Mouse (Mus musculus) forebrain, embryonic 11.5 days (tissue): ENCODE data around the gene Fam126a. TPM values are rescaled to one million over a fixed set of nuclear protein-coding genes. Genes with fewer than 3 reads are reported as not detected.

ENCODE experiments used
- ATAC-seq: fragments of 200-750 bp; cut with Nextera tagmentation; replicated peaks from 2 replicates; pipeline ENCODE4 v1.8.0; 2017; ENCODE audit warnings: moderate TSS enrichment; ENCODE audit not compliant: low FRiP score
- DNase-seq: peaks from one replicate; pipeline ENCODE4 v3.0.0-alpha.2; 2017; ENCODE audit warnings: low spot score
- H3K27ac ChIP-seq: fragments of 300-500 bp; sonication (generic); 2 replicates; pipeline ENCODE4 v1.5.1; 2014; ENCODE audit warnings: low read depth, low read length
- H3K27me3 ChIP-seq: fragments of 300-500 bp; sonication (generic); 2 replicates; pipeline ENCODE4 v1.6.1; 2014; ENCODE audit warnings: mild to moderate bottlenecking, low read length, mixed read lengths; ENCODE audit not compliant: control insufficient read depth, insufficient read depth
- H3K36me3 ChIP-seq: fragments of 300-500 bp; sonication (generic); 2 replicates; pipeline ENCODE4 v1.6.1; 2014; ENCODE audit warnings: mild to moderate bottlenecking, low read length, moderate library complexity, mixed read lengths; ENCODE audit not compliant: control insufficient read depth, insufficient read depth
- H3K4me1 ChIP-seq: fragments of 300-500 bp; sonication (generic); replicated peaks from 2 replicates; pipeline ENCODE4 v1.6.1; 2014; ENCODE audit warnings: low read length, mixed read lengths; ENCODE audit not compliant: control insufficient read depth, insufficient read depth
- H3K4me2 ChIP-seq: fragments of 300-500 bp; sonication (generic); 2 replicates; pipeline ENCODE4 v1.6.1; 2014; ENCODE audit warnings: low read depth, mild to moderate bottlenecking, low read length, moderate library complexity, mixed read lengths; ENCODE audit not compliant: severe bottlenecking
- H3K4me3 ChIP-seq: fragments of 300-500 bp; sonication (generic); 2 replicates; pipeline ENCODE4 v1.5.1; 2014; ENCODE audit warnings: low read depth, low read length
- H3K9ac ChIP-seq: fragments of 300-500 bp; sonication (generic); 2 replicates; pipeline ENCODE4 v1.6.1; 2014; ENCODE audit warnings: low read length
- H3K9me3 ChIP-seq: fragments of 300-500 bp; sonication (generic); 2 replicates; pipeline ENCODE4 v1.6.1; 2016; ENCODE audit warnings: low read length, mixed read lengths; ENCODE audit not compliant: control insufficient read depth
- WGBS: fragments of 180-500 bp; shearing (Covaris S2); extraction: QIAGEN DNeasy Blood & Tissue Kit; methylation state at CpG from one replicate; pipeline ENCODE4 v1.1.7; 2014; 5-methylcytosine and 5-hydroxymethylcytosine counted together
- polyA plus RNA-seq: library from polyadenylated mRNA; unstranded; fragments of >200 nt; fragmentation: Nextera tagmentation; extraction: Ambion mirVana; gene quantifications from 2 replicates; pipeline ENCODE4 v1.2.1, GENCODE M21; 2014

The Fam126a gene
- polyA plus RNA-seq, 1 experiment from 2014 or later: 44.8 TPM

DNA sequence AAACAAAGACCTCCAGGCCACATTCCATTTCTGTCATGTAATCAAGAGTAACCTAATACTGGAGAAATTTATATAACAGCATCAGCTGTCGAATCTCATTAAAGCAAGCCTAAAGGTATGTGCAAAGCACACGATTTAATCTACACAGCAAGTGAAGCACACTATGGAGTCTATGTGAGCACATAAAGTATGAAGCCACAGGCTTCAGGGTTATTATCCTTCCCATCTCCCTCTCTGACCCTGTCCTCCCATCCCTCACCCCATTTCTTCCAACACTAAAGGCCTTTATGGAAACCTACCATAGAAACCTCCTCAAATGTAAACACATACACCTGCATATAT, 37.0 kb downstream of the Fam126a start:
- no peak for ATAC-seq
- Histone ChIP-seq H3K9ac (no peak overlapping the region; the same call in 1 of the 2 replicates), H3K4me2 (no peak overlapping the region; the same call in 1 of the 2 replicates), H3K36me3 (no peaks in the 10 kb centered on the region), H3K4me1 (peaks cover 14% of the 10 kb centered on the region), H3K27ac (peak overlapping the region; percentile 71), H3K4me3 (no peak overlapping the region), H3K9me3 (no peaks in the 10 kb centered on the region), H3K27me3 (no peaks in the 10 kb centered on the region)
- 26% methylated on average over 2 of the region's 2 CpGs for WGBS
- no peak for DNase-seq

DNA sequence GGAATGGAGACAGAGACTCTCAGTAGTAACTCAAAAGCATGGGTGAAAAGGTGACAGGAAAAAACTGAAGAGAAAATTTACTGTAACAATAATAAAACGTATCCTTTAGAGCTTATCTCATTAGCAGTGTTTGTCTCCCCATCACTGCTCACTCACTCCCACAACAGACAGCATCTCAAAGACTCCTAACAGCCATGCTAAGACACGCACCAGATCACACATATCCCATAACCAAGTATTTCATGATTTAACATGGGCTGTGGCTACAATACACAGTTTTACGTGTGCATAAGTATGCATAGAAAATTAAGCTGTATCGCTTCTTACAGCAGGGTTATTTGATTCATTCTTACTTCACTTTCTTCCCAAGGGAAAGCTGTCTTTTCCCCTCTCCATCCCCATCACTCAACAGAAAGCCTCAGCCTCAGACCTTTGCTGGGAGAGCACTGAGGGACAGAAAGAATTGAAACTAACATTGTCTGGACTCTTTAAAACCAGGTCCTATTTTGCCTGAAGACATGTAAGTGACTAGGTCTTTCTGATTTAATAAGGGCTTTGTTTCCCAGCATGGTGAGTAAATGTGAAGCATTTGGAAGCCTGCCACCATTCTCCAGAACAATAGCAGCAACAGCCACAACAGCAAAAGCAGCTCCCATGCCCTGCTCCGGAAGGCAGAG, 37.5 kb downstream of the Fam126a start:
- H3K4me1 ChIP-seq: peaks cover 14% of the 10 kb centered on the region
- H3K27me3 ChIP-seq: no peaks in the 10 kb centered on the region
- WGBS: 49% methylated on average over 5 of the region's 5 CpGs
- no peaks in the 10 kb centered on the region for H3K9me3 ChIP-seq
- peak; percentile 59 for DNase-seq
- H3K36me3 ChIP-seq: no peaks in the 10 kb centered on the region
- peak overlapping the region; percentile 71 for H3K27ac ChIP-seq
- no peak overlapping the region for H3K4me3 ChIP-seq
- no peak overlapping the region; the same call in 1 of the 2 replicates for H3K4me2 ChIP-seq
- H3K9ac ChIP-seq: no peak overlapping the region; the same call in 1 of the 2 replicates
- peak; percentile 77 for ATAC-seq

DNA sequence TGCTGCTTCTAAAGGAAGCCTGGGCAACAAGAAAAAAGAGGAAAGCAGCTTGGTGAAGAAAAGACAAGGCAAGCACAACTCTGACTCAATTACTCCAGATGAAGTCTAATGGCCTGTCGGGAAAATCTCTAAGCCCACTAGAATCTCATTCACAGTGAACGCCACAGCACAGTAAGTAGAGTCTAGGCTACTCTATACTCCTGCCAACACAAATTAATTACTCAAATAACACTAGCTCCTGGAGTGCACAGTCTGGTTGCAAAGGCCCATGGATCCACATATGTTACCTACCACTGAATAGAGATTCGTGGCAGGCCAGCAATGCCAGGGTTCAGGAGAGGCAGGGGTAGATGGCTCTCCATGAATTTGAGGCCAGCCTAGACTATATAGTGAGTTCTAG, 40.5 kb downstream of the Fam126a start:
- Histone ChIP-seq H3K9ac (no peak overlapping the region), H3K4me1 (peaks cover 14% of the 10 kb centered on the region), H3K36me3 (no peaks in the 10 kb centered on the region), H3K4me2 (no peak overlapping the region), H3K27me3 (no peaks in the 10 kb centered on the region), H3K9me3 (no peaks in the 10 kb centered on the region), H3K27ac (no peak overlapping the region), H3K4me3 (no peak overlapping the region)
- 79% methylated on average over 3 of the region's 3 CpGs for WGBS
- ATAC-seq: no peak
- no peak for DNase-seq

DNA sequence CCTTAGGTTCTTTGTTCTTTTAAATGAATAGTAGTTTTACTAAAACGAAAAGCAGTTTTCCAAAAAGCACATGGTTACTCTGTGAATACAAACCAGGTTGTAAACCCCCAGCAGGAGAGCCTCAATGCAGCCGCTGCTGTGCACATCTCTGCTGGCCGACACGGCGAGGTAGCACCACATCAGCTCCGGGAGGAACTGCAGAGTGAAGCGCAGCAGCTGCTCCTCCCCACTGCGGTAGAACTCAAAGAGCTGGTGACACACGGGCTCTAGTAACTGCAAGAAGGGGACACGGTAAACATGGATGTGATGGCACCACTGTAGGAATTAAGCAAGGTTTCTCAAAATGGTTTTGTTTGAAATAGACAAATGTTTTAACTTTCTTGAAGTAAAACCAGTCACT, 42.7 kb downstream of the Fam126a start:
- Histone ChIP-seq H3K27me3 (no peaks in the 10 kb centered on the region), H3K36me3 (no peaks in the 10 kb centered on the region), H3K4me3 (no peak overlapping the region), H3K9ac (no peak overlapping the region), H3K4me2 (no peak overlapping the region), H3K27ac (no peak overlapping the region), H3K9me3 (no peaks in the 10 kb centered on the region), H3K4me1 (peaks cover 5% of the 10 kb centered on the region; the same call in 1 of the 2 replicates)
- 73% methylated on average over 10 of the region's 10 CpGs for WGBS
- ATAC-seq (no peak), DNase-seq (no peak)

DNA sequence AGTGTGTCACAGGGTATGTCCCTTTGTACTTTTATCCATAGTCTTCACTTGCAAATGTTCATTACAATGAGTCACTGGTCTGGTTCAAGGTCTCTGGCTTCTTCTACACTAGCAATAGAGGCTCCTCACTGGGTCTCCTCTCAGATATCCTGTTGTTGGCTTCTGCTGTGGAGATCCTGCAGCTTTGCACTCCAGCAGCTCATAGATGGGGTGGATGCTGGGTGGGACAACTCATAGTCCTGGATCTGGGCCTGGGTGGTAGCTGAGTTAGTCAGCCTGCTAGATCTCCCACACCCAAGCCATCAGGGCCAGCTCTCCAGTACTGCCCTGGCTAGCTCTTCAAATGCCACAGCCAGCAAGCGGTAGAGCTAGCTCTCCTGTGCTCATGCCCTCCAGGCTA, 48.4 kb downstream of the Fam126a start:
- Histone ChIP-seq H3K27me3 (no peaks in the 10 kb centered on the region), H3K4me1 (no peaks in the 10 kb centered on the region), H3K4me3 (no peak overlapping the region), H3K9me3 (no peaks in the 10 kb centered on the region), H3K9ac (no peak overlapping the region), H3K4me2 (no peak overlapping the region), H3K27ac (no peak overlapping the region), H3K36me3 (no peaks in the 10 kb centered on the region; the same call in 1 of the 2 replicates)
- no peak for DNase-seq
- no peak for ATAC-seq
- WGBS: 79% methylated on average over 1 of the region's 1 CpGs

DNA sequence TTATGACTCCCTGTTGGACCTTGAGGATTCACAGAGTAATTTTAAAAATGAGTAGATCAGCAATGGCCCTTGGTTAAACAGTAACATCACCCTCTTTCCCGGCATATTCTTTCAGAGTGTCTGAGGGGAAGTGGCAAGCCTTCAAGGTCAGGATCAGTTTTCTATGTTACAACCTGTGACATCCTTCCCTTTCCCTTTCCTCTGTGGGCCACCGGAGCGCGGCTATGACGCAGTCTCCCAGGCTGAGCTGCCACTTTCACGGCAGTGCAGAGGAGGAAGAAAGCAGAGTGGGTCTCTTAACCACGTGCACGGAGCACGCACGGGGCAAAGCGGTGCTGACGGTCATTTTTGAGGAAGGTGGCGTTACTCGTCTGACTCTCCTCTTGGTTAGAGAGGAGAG, 52.0 kb downstream of the Fam126a start:
- Histone ChIP-seq H3K9me3 (no peaks in the 10 kb centered on the region), H3K36me3 (no peaks in the 10 kb centered on the region; the same call in 1 of the 2 replicates), H3K27ac (no peak overlapping the region), H3K4me2 (no peak overlapping the region), H3K4me1 (no peaks in the 10 kb centered on the region), H3K27me3 (no peaks in the 10 kb centered on the region), H3K9ac (no peak overlapping the region), H3K4me3 (no peak overlapping the region)
- no peak for ATAC-seq
- DNase-seq: no peak
- 95% methylated on average over 14 of the region's 14 CpGs for WGBS

DNA sequence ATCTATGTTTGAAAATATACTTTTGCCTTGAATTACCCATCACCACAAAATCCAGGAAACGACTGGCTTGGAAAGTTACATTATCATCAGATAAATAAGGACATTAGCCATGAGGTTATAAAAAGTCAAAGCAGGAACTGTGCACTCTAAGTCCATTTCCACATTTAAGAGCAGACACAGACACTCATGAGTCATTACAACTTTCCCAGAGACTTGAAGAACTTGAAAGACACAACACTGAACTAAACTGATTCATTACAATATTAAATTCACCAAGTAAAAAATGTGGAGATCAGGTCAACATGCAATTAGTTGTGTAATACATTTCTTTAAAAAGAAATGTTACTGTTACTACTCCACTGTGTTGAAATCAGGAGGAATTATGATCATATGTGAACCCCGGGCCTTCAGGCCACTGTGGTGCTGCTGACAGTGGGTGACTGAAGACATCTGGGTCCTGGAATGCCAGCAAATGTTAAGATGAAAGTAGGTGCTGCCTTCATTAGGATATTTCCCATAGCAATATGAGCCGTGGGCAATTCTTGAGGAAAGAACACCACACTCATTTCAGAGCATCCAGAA, 55.4 kb downstream of the Fam126a start:
- H3K36me3 ChIP-seq: no peaks in the 10 kb centered on the region; the same call in 1 of the 2 replicates
- H3K4me1 ChIP-seq: no peaks in the 10 kb centered on the region
- no peak overlapping the region for H3K9ac ChIP-seq
- no peaks in the 10 kb centered on the region for H3K27me3 ChIP-seq
- no peak for ATAC-seq
- H3K27ac ChIP-seq: no peak overlapping the region
- H3K9me3 ChIP-seq: no peaks in the 10 kb centered on the region
- no peak overlapping the region for H3K4me2 ChIP-seq
- DNase-seq: no peak
- 88% methylated on average over 3 of the region's 3 CpGs for WGBS
- H3K4me3 ChIP-seq: no peak overlapping the region

DNA sequence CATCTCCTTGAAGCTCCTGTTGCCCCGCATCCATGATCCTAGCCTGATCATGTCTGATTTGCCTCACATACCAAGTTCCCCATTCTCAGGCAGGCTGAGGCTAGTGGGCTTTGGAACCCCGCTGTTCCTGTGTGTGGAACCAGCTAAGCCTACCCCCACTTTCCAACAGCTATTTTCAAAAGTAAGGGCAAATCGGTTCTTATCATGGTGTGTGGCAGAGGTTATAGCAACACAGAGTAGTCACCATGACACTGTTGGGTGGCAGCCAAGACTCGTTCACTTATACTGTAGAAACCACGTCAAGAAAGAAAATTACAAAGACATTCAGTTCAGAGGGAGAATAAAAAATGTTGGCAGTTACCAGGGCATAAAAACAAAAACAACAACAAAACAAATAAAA, 62.8 kb downstream of the Fam126a start:
- ATAC-seq: no peak
- H3K4me3 ChIP-seq: no peak overlapping the region
- WGBS: 75% methylated on average over 5 of the region's 5 CpGs
- H3K27ac ChIP-seq: no peak overlapping the region
- no peak overlapping the region for H3K9ac ChIP-seq
- no peak for DNase-seq
- no peaks in the 10 kb centered on the region; the same call in 1 of the 2 replicates for H3K36me3 ChIP-seq
- no peaks in the 10 kb centered on the region for H3K4me1 ChIP-seq
- no peak overlapping the region for H3K4me2 ChIP-seq
- no peaks in the 10 kb centered on the region for H3K9me3 ChIP-seq
- H3K27me3 ChIP-seq: no peaks in the 10 kb centered on the region
